Mouse (Mus musculus): ENCODE results near the gene Dcaf8. TPM values are rescaled to one million over a fixed set of nuclear protein-coding genes. Genes with fewer than 3 reads are reported as not detected.
A peak's percentile ranks its signal among the peaks of the same experiment; 100 is the strongest.
"Not testable (repeated sequence)": the region's sequence is repeated elsewhere in the genome, so short reads cannot be mapped to it uniquely, and the experiment has no call there.

Dcaf8 gene
- polyA plus RNA-seq, 1 experiment from 2014 or later = 76.1 TPM

GRCm38 (mm10) chr1:172240945-172241708 is 93.2 kb downstream of the Dcaf8 start:
- no peak overlapping the region for H3K4me3 ChIP-seq (ENCODE audit: low read depth, low read length)
- no peaks in the 10 kb centered on the region for H3K9me3 ChIP-seq (replicated peaks; ENCODE audit: control insufficient read depth, low read length)
- 33% methylated on average over 6 of the region's 6 CpGs for WGBS
- 0 out of 2 replicates have a peak overlapping the region, but pooled peaks have one; percentile 50 for H3K27ac ChIP-seq (ENCODE audit: low read depth, low read length)
- no peaks in the 10 kb centered on the region for H3K36me3 ChIP-seq (ENCODE audit: control insufficient read depth, insufficient read depth, low read length)
- H3K27me3 ChIP-seq (replicated peaks; ENCODE audit: control insufficient read depth, insufficient read depth, low read length) = no peaks in the 10 kb centered on the region
- H3K9ac ChIP-seq (ENCODE audit: low read length) = no peak overlapping the region
- H3K4me1 ChIP-seq (ENCODE audit: control insufficient read depth, insufficient read depth, low read length) = peaks cover 12% of the 10 kb centered on the region; the same call in 1 of the 2 replicates
- H3K4me2 ChIP-seq (ENCODE audit: low read length) = no peak overlapping the region
- no peak for ATAC-seq
- no peak for DNase-seq (ENCODE audit: low spot score)

DNA sequence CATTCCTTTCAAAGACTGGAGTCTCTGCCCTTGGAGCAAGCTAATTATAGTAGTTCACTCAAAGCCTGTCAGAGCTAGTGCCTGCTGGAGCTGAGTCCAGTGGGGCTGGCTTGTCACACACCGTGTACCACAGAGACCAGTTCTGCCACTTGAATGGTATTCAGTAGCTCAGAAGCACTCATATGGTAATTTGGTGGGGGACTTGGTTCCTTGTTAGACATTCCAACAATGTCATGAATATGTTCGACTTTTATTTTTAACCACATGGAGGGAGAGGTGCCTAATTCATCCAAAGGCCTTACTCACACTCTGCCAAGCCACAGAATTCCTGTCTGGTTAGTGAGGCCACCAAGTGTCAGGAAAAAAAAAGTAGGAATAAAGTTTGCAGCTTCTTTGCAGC is 94.5 kb downstream of the Dcaf8 start:
- no peaks in the 10 kb centered on the region for H3K36me3 ChIP-seq (ENCODE audit: control insufficient read depth, insufficient read depth, low read length)
- peak; percentile 93 for ATAC-seq
- no peak overlapping the region for H3K4me3 ChIP-seq (ENCODE audit: low read depth, low read length)
- no peak overlapping the region for H3K4me2 ChIP-seq (ENCODE audit: low read length)
- H3K27ac ChIP-seq (ENCODE audit: low read depth, low read length) = peak overlapping the region; percentile 50; the same call in 1 of the 2 replicates
- no peaks in the 10 kb centered on the region for H3K9me3 ChIP-seq (replicated peaks; ENCODE audit: control insufficient read depth, low read length)
- 9% methylated on average over 2 of the region's 2 CpGs for WGBS
- H3K9ac ChIP-seq (ENCODE audit: low read length) = no peak overlapping the region
- peak; percentile 85 for DNase-seq (ENCODE audit: low spot score)
- no peaks in the 10 kb centered on the region for H3K27me3 ChIP-seq (replicated peaks; ENCODE audit: control insufficient read depth, insufficient read depth, low read length)
- peaks cover 12% of the 10 kb centered on the region; the same call in 1 of the 2 replicates for H3K4me1 ChIP-seq (ENCODE audit: control insufficient read depth, insufficient read depth, low read length)

DNA sequence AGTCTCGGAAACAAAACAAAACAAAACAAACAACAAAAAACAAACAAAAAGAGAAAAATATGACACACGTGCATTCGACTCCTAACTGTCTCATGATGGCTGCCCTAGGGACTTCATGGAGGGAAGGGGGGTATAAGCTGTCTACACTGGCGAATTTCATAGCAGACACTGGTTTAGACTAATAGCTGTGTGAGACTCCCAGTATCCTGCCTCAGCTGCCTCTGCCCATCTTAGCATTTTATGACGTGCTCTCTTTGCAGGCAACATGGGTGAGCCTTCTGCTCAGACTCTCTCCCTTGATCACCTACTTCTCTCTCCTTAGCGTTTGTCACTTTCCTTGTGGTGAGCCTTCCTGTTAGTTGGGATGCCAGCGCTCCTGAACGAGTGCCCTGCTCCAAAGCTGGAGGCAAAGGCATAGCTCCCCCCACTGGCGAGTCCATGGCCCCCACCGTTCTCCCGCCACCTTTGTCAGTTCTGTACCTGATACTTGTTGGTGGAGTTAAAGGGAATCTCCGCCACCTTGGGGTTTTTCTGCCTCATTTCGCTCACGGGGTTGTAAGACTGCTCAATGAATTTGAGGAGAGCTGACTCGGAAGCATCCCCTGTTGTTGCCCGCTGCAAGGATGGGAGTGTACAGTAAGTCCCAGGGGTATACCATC is 95.8 kb downstream of the Dcaf8 start:
- Histone ChIP-seq H3K9me3 (replicated peaks; ENCODE audit: control insufficient read depth, low read length) (no peaks in the 10 kb centered on the region), H3K4me2 (ENCODE audit: low read length) (peak overlapping the region; percentile 20; the same call in 1 of the 2 replicates), H3K27me3 (replicated peaks; ENCODE audit: control insufficient read depth, insufficient read depth, low read length) (no peaks in the 10 kb centered on the region), H3K27ac (ENCODE audit: low read depth, low read length) (no peak overlapping the region), H3K4me1 (ENCODE audit: control insufficient read depth, insufficient read depth, low read length) (peaks cover 12% of the 10 kb centered on the region; the same call in 1 of the 2 replicates), H3K9ac (ENCODE audit: low read length) (0 out of 2 replicates have a peak overlapping the region, but pooled peaks have one; percentile 5), H3K4me3 (ENCODE audit: low read depth, low read length) (no peak overlapping the region), H3K36me3 (ENCODE audit: control insufficient read depth, insufficient read depth, low read length) (no peaks in the 10 kb centered on the region)
- DNase-seq (ENCODE audit: low spot score) (no peak), ATAC-seq (no peak)
- WGBS = 31% methylated on average over 16 of the region's 16 CpGs

DNA sequence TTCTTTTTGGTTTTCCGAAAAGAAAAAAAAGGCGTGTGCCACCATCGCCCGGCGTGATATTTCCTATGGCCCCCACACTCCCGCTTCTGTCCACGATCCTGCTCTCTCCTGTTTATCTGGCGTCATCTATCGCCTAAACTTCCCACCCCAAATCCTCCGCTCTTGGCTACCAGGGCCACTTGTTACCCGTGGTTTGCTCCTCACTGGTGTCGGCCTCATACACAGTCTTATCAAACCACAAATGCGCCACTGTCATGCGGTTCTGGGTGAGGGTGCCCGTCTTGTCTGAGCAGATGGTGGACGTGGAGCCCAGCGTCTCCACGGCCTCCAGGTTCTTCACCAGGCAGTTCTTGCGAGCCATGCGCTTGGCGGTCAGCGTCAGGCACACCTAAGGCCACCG is 96.8 kb downstream of the Dcaf8 start:
- not testable (repeated sequence) for H3K36me3 ChIP-seq (ENCODE audit: control insufficient read depth, insufficient read depth, low read length); H3K27me3 ChIP-seq (replicated peaks; ENCODE audit: control insufficient read depth, insufficient read depth, low read length); H3K27ac ChIP-seq (ENCODE audit: low read depth, low read length); H3K4me3 ChIP-seq (ENCODE audit: low read depth, low read length); DNase-seq (ENCODE audit: low spot score); ATAC-seq; H3K9me3 ChIP-seq (replicated peaks; ENCODE audit: control insufficient read depth, low read length); H3K9ac ChIP-seq (ENCODE audit: low read length)
- peak overlapping the region; percentile 20; the same call in 1 of the 2 replicates for H3K4me2 ChIP-seq (ENCODE audit: low read length)
- peaks cover 12% of the 10 kb centered on the region; the same call in 1 of the 2 replicates for H3K4me1 ChIP-seq (ENCODE audit: control insufficient read depth, insufficient read depth, low read length)
- 56% methylated on average over 23 of the region's 23 CpGs for WGBS

Other genes starting within 250 kb of the Dcaf8 start
- 0.40 TPM in 1 of 2 replicates, not detected in the other for gene Slamf6, start 230.6 kb upstream of the Dcaf8 start, polyA plus RNA-seq (2014; fragmentation: Nextera tagmentation; extraction: Ambion mirVana)
- 45.1 and 55.8 TPM in 2 replicates for gene Vangl2, start 119.6 kb upstream of the Dcaf8 start, polyA plus RNA-seq (2014; fragmentation: Nextera tagmentation; extraction: Ambion mirVana)
- gene Nhlh1, start 90.5 kb upstream of the Dcaf8 start, polyA plus RNA-seq (2014; fragmentation: Nextera tagmentation; extraction: Ambion mirVana) = 4.5 and 7.4 TPM in 2 replicates
- 123 and 148 TPM in 2 replicates for gene Copa, start 65.6 kb upstream of the Dcaf8 start, polyA plus RNA-seq (2014; fragmentation: Nextera tagmentation; extraction: Ambion mirVana)
- 81.3 and 93.7 TPM in 2 replicates for gene Ncstn, start 65.3 kb upstream of the Dcaf8 start, polyA plus RNA-seq (2014; fragmentation: Nextera tagmentation; extraction: Ambion mirVana)
- 159 TPM in 2 replicates for gene Pex19, start 21.3 kb upstream of the Dcaf8 start, polyA plus RNA-seq (2014; fragmentation: Nextera tagmentation; extraction: Ambion mirVana)
- gene Pea15a, start 58.7 kb downstream of the Dcaf8 start, polyA plus RNA-seq (2014; fragmentation: Nextera tagmentation; extraction: Ambion mirVana) = 433 and 436 TPM in 2 replicates
- gene Casq1, start 71.8 kb downstream of the Dcaf8 start, polyA plus RNA-seq (2014; fragmentation: Nextera tagmentation; extraction: Ambion mirVana) = 3.8 and 4.0 TPM in 2 replicates
- 0.08 and 0.12 TPM in 2 replicates for gene Atp1a4, start 110.3 kb downstream of the Dcaf8 start, polyA plus RNA-seq (2014; fragmentation: Nextera tagmentation; extraction: Ambion mirVana)
- gene Igsf8, start 113.6 kb downstream of the Dcaf8 start, polyA plus RNA-seq (2014; fragmentation: Nextera tagmentation; extraction: Ambion mirVana) = 132 and 147 TPM in 2 replicates
- 12.9 and 19.8 TPM in 2 replicates for gene Atp1a2, start 150.0 kb downstream of the Dcaf8 start, polyA plus RNA-seq (2014; fragmentation: Nextera tagmentation; extraction: Ambion mirVana)
- gene Kcnj9, start 181.2 kb downstream of the Dcaf8 start, polyA plus RNA-seq (2014; fragmentation: Nextera tagmentation; extraction: Ambion mirVana) = 1.3 and 1.5 TPM in 2 replicates
- 1.5 and 1.6 TPM in 2 replicates for gene Kcnj10, start 193.1 kb downstream of the Dcaf8 start, polyA plus RNA-seq (2014; fragmentation: Nextera tagmentation; extraction: Ambion mirVana)
- gene Pigm, start 228.5 kb downstream of the Dcaf8 start, polyA plus RNA-seq (2014; fragmentation: Nextera tagmentation; extraction: Ambion mirVana) = 4.8 and 5.1 TPM in 2 replicates